Mouse (Mus musculus) activated CD4-positive, CD25-positive, alpha-beta regulatory T cell, adult 4 months (primary cell): ENCODE results near the gene Klk1b4. TPM values are rescaled to one million over a fixed set of nuclear protein-coding genes. Genes with fewer than 3 reads are reported as not detected.

Experiments used
- ATAC-seq: one replicate; pipeline ENCODE4 v1.8.0; 2017
- polyA plus RNA-seq, 2 experiments: library from polyadenylated mRNA; unstranded; fragments of 100-300 nt; shearing (Covaris generic); gene quantifications; one replicate each; pipeline ENCODE4 v1.2.1; 2017

Klk1b4 gene
- polyA plus RNA-seq, 2 experiments from 2014 or later: not detected

- ATAC-seq: no peak
These were observed 47.7 kb downstream of the Klk1b4 start for GRCm38 (mm10) chr7:44254930-44255329.

GRCm38 (mm10) chr7:44257278-44257677 is 50.0 kb downstream of the Klk1b4 start, which contains the start of gene Acp4:
Gene Acp4, minus strand, starts transcription at chr7:44257378.
- ATAC-seq: no peak

GRCm38 (mm10) chr7:44260410-44260809 is 53.2 kb downstream of the Klk1b4 start:
- ATAC-seq: no peak

GRCm38 (mm10) chr7:44261147-44261546 is 53.9 kb downstream of the Klk1b4 start, which contains the start of gene Gm15517:
Gene Gm15517, plus strand, starts transcription at chr7:44261447.
- no peak for ATAC-seq

Other genes starting within 250 kb of the Klk1b4 start
- gene Klk1b1, start 240.7 kb upstream of the Klk1b4 start, polyA plus RNA-seq: not detected
- not detected for gene Klk1b9, start 231.4 kb upstream of the Klk1b4 start, polyA plus RNA-seq
- gene Klk1b11, start 211.6 kb upstream of the Klk1b4 start, polyA plus RNA-seq: not detected
- gene Klk1b26, start 195.3 kb upstream of the Klk1b4 start, polyA plus RNA-seq: not detected
- gene Klk1b27, start 155.1 kb upstream of the Klk1b4 start, polyA plus RNA-seq: 1 to 10 TPM; 1.2 to 3.9 TPM
- not detected for gene Klk1b21, start 105.1 kb upstream of the Klk1b4 start, polyA plus RNA-seq
- not detected for gene Klk1b22, start 94.8 kb upstream of the Klk1b4 start, polyA plus RNA-seq
- not detected for gene Klk1b16, start 70.7 kb upstream of the Klk1b4 start, polyA plus RNA-seq
- not detected for gene Klk1b24, start 19.2 kb upstream of the Klk1b4 start, polyA plus RNA-seq
- not detected for gene Klk1b3, start 9.2 kb upstream of the Klk1b4 start, polyA plus RNA-seq
- gene Klk1b5, start 8.5 kb downstream of the Klk1b4 start, polyA plus RNA-seq: not detected
- gene Klk1, start 17.9 kb downstream of the Klk1b4 start, polyA plus RNA-seq: not detected
- gene Gm36864, start 28.7 kb downstream of the Klk1b4 start, polyA plus RNA-seq: not detected
- 1 to 10 TPM; 1.0 to 1.7 TPM for gene 1700028J19Rik, start 39.3 kb downstream of the Klk1b4 start, polyA plus RNA-seq
- gene 2410002F23Rik, start 39.3 kb downstream of the Klk1b4 start, polyA plus RNA-seq: 10 to 100 TPM; 74.0 to 88.7 TPM
- not detected for gene Acp4, start 49.9 kb downstream of the Klk1b4 start, polyA plus RNA-seq
- not detected for gene Gm15517, start 54.0 kb downstream of the Klk1b4 start, polyA plus RNA-seq
- gene Clec11a, start 99.5 kb downstream of the Klk1b4 start, polyA plus RNA-seq: under 1 TPM; 0.51 to 0.73 TPM
- not detected for gene Shank1, start 102.8 kb downstream of the Klk1b4 start, polyA plus RNA-seq
- not detected for gene Syt3, start 176.7 kb downstream of the Klk1b4 start, polyA plus RNA-seq
- under 1 TPM; 0.59 to 0.66 TPM for gene 1700008O03Rik, start 178.4 kb downstream of the Klk1b4 start, polyA plus RNA-seq
- not detected for gene Lrrc4b, start 221.6 kb downstream of the Klk1b4 start, polyA plus RNA-seq